Mouse (Mus musculus) frontal cortex, postnatal 36 days (tissue): ENCODE measurements at regions not wholly inside any gene's neighbourhood (a gene's known extent, or its start where the extent isn't known, plus 50 kb on each side); places are given as distances from the start of the nearest gene placed in this dataset.
A peak's percentile ranks its signal among the peaks of the same experiment; 100 is the strongest.

ENCODE experiments used
- DNase-seq, 2 experiments: peaks; one replicate each; pipeline ENCODE4 v3.0.0; 2022; ENCODE audit warnings: low spot score in 2 of 2

- no peak for DNase-seq
These were observed 197.6 kb downstream of the Arl4a start for GRCm38 (mm10) chr12:39840179-39840578.

- no peak for DNase-seq
These were observed 206.7 kb downstream of the Arl4a start for GRCm38 (mm10) chr12:39831079-39831478.

GRCm38 (mm10) chr12:39830530-39830929 is 207.3 kb downstream of the Arl4a start:
- DNase-seq = no peak

- DNase-seq = no peak
These were observed 215.2 kb downstream of the Arl4a start for GRCm38 (mm10) chr12:39822671-39823070.

- DNase-seq = no peak
These were observed 236.3 kb downstream of the Arl4a start for GRCm38 (mm10) chr12:39801536-39801935.

GRCm38 (mm10) chr12:39797843-39798242 is 240.0 kb downstream of the Arl4a start:
- peak in 1 of 2 experiments; percentile 5 for DNase-seq

- no peak for DNase-seq
These were observed 240.9 kb downstream of the Arl4a start for GRCm38 (mm10) chr12:39796939-39797338.

GRCm38 (mm10) chr12:39785026-39785425 is 252.8 kb downstream of the Arl4a start:
- DNase-seq = no peak

GRCm38 (mm10) chr12:39784532-39784931 is 253.3 kb downstream of the Arl4a start:
- DNase-seq = no peak

GRCm38 (mm10) chr12:39776173-39776572 is 261.7 kb downstream of the Arl4a start:
- DNase-seq = no peak

GRCm38 (mm10) chr12:39766988-39767387 is 270.8 kb downstream of the Arl4a start:
- no peak for DNase-seq

GRCm38 (mm10) chr12:39763529-39763928 is 274.3 kb downstream of the Arl4a start:
- no peak for DNase-seq

- DNase-seq = no peak
These were observed 275.9 kb downstream of the Arl4a start for GRCm38 (mm10) chr12:39761946-39762345.

- DNase-seq = no peak
These were observed 276.5 kb downstream of the Arl4a start for GRCm38 (mm10) chr12:39761326-39761725.

GRCm38 (mm10) chr12:39757975-39758374 is 279.9 kb downstream of the Arl4a start:
- DNase-seq = no peak

- peak in 1 of 2 experiments; percentile 10 for DNase-seq
These were observed 286.0 kb downstream of the Arl4a start for GRCm38 (mm10) chr12:39751850-39752249.

- DNase-seq = no peak
These were observed 295.4 kb downstream of the Arl4a start for GRCm38 (mm10) chr12:39742156-39743063.

- no peak for DNase-seq
These were observed 296.6 kb downstream of the Arl4a start for GRCm38 (mm10) chr12:39741051-39741847.

- peak in 1 of 2 experiments; percentile 23 for DNase-seq
These were observed 300.9 kb downstream of the Arl4a start for GRCm38 (mm10) chr12:39736966-39737365.

- DNase-seq = peak in 1 of 2 experiments; percentile 49
These were observed 301.5 kb downstream of the Arl4a start for GRCm38 (mm10) chr12:39736097-39736920.

- DNase-seq = no peak
These were observed 303.6 kb downstream of the Arl4a start for GRCm38 (mm10) chr12:39734176-39734575.

GRCm38 (mm10) chr12:39731177-39731576 is 306.6 kb downstream of the Arl4a start:
- no peak for DNase-seq
